Mouse (Mus musculus) MEL (cell line): ENCODE results near the gene Slc17a7. TPM values are rescaled to one million over a fixed set of nuclear protein-coding genes. Genes with fewer than 3 reads are reported as not detected.
"Not testable (repeated sequence)": the region's sequence is repeated elsewhere in the genome, so short reads cannot be mapped to it uniquely, and the experiment has no call there.

ENCODE experiments used
- DNase-seq: peaks from one replicate; pipeline ENCODE4 v3.0.0; 2011; ENCODE audit warnings: low read depth, low spot score
- H3K27ac ChIP-seq: 2 replicates; pipeline ENCODE4 v1.5.1; 2012; ENCODE audit warnings: low read depth, mild to moderate bottlenecking, control low read depth, low read length, moderate library complexity; ENCODE audit not compliant: control insufficient read depth
- H3K27me3 ChIP-seq, 2 experiments: fragments of 150-350 bp in 1 of 2; sonication (generic) in 1 of 2; 2 replicates each; pipeline ENCODE4 v1.6.1; 2012; ENCODE audit warnings: low read length in 2 of 2, mild to moderate bottlenecking in 2 of 2, improper control_type of control experiment in 1 of 2, moderate library complexity in 1 of 2; ENCODE audit not compliant: insufficient read depth in 2 of 2, control insufficient read depth in 1 of 2
- H3K36me3 ChIP-seq, 2 experiments: 2 replicates each; pipeline ENCODE4 v1.6.1; 2012 to 2014; ENCODE audit warnings: low read length in 2 of 2, improper control_type of control experiment in 1 of 2, inconsistent platforms in 1 of 2, mild to moderate bottlenecking in 1 of 2; ENCODE audit not compliant: insufficient read depth in 2 of 2, control insufficient read depth in 1 of 2
- H3K4me1 ChIP-seq, 2 experiments: fragments of 150-350 bp in 1 of 2; sonication (generic) in 1 of 2; 2 replicates each; pipeline ENCODE4 v1.6.1; 2012; ENCODE audit warnings: low read length in 2 of 2, improper control_type of control experiment in 1 of 2, mild to moderate bottlenecking in 1 of 2; ENCODE audit not compliant: insufficient read depth in 2 of 2, control insufficient read depth in 1 of 2
- H3K4me3 ChIP-seq, 2 experiments: fragments of 150-350 bp in 1 of 2; sonication (generic) in 1 of 2; 2 replicates each; pipeline ENCODE4 v1.5.1; 2012; ENCODE audit warnings: low read depth in 2 of 2, low read length in 2 of 2, mild to moderate bottlenecking in 2 of 2, moderate library complexity in 2 of 2, control low read depth in 1 of 2, improper control_type of control experiment in 1 of 2; ENCODE audit not compliant: control insufficient read depth in 1 of 2, insufficient read depth in 1 of 2
- H3K79me2 ChIP-seq: 2 replicates; pipeline ENCODE4 v1.6.1; 2012; ENCODE audit warnings: mild to moderate bottlenecking, low read length, moderate library complexity; ENCODE audit not compliant: control insufficient read depth, poor library complexity, insufficient read depth
- H3K9ac ChIP-seq: 2 replicates; pipeline ENCODE4 v1.6.1; 2012; ENCODE audit warnings: low read depth, mild to moderate bottlenecking, control low read depth, low read length, moderate library complexity; ENCODE audit not compliant: control insufficient read depth, poor library complexity, severe bottlenecking
- H3K9me3 ChIP-seq: fragments of 150-350 bp; sonication (generic); replicated peaks from 2 replicates; pipeline ENCODE4 v1.6.1; 2012; ENCODE audit warnings: mild to moderate bottlenecking, low read length, improper control_type of control experiment, moderate library complexity; ENCODE audit not compliant: insufficient read depth
- CHD1 ChIP-seq: IDR thresholded peaks from 2 replicates; pipeline ENCODE4 v1.6.1; 2012; ENCODE audit warnings: low read depth, mild to moderate bottlenecking, inconsistent platforms, low read length, improper control_type of control experiment
- E2F4 ChIP-seq: IDR thresholded peaks from 2 replicates; pipeline ENCODE4 v1.6.1; 2011; ENCODE audit warnings: low read depth, low read length, improper control_type of control experiment, borderline replicate concordance
- ELF1 ChIP-seq: IDR thresholded peaks from 2 replicates; pipeline ENCODE4 v1.6.1; 2014; ENCODE audit warnings: low read depth, mild to moderate bottlenecking, inconsistent platforms, low read length, improper control_type of control experiment, moderate library complexity
- ETS1 ChIP-seq: IDR thresholded peaks from 2 replicates; pipeline ENCODE4 v1.6.1; 2012; ENCODE audit warnings: low read depth, mild to moderate bottlenecking, inconsistent platforms, low read length, improper control_type of control experiment, moderate library complexity
- HCFC1 ChIP-seq: IDR thresholded peaks from 2 replicates; pipeline ENCODE4 v1.6.1; 2012; ENCODE audit warnings: low read depth, mild to moderate bottlenecking, inconsistent platforms, low read length, improper control_type of control experiment, moderate library complexity
- MAX ChIP-seq: IDR thresholded peaks from 2 replicates; pipeline ENCODE4 v1.6.1; 2011; ENCODE audit warnings: low read length, improper control_type of control experiment
- MAZ ChIP-seq: IDR thresholded peaks from 2 replicates; pipeline ENCODE4 v1.6.1; 2012; ENCODE audit warnings: low read depth, mild to moderate bottlenecking, inconsistent platforms, low read length, improper control_type of control experiment
- MEF2A ChIP-seq: IDR thresholded peaks from 2 replicates; pipeline ENCODE4 v1.6.1; 2014; ENCODE audit warnings: low read depth, mild to moderate bottlenecking, inconsistent platforms, low read length, improper control_type of control experiment; ENCODE audit not compliant: poor library complexity, insufficient replicate concordance, severe bottlenecking; ENCODE audit errors: extremely low read depth
- MYB ChIP-seq: IDR thresholded peaks from 2 replicates; pipeline ENCODE4 v1.6.1; 2011; ENCODE audit warnings: mild to moderate bottlenecking, low read depth, low read length, improper control_type of control experiment
- NRF1 ChIP-seq: IDR thresholded peaks from 2 replicates; pipeline ENCODE4 v1.6.1; 2014; ENCODE audit warnings: low read depth, mild to moderate bottlenecking, inconsistent platforms, low read length, improper control_type of control experiment, moderate library complexity; ENCODE audit not compliant: poor library complexity, insufficient read depth, severe bottlenecking
- POLR2A ChIP-seq, 2 experiments: IDR thresholded peaks; 2 replicates each; pipeline ENCODE4 v1.6.1; 2011 to 2012; ENCODE audit warnings: low read length in 2 of 2, mild to moderate bottlenecking in 2 of 2, control low read depth in 1 of 2, improper control_type of control experiment in 1 of 2, low read depth in 1 of 2, moderate library complexity in 1 of 2; ENCODE audit not compliant: control insufficient read depth in 1 of 2, insufficient read depth in 1 of 2, poor library complexity in 1 of 2
- POLR2AphosphoS2 ChIP-seq: IDR thresholded peaks from 2 replicates; pipeline ENCODE4 v1.6.1; 2011; ENCODE audit warnings: low read length, improper control_type of control experiment
- POLR2AphosphoS5 ChIP-seq: IDR thresholded peaks from 2 replicates; pipeline ENCODE4 v1.6.1; 2012; ENCODE audit warnings: low read depth, borderline replicate concordance, mild to moderate bottlenecking, inconsistent platforms, low read length, moderate library complexity, mixed read lengths
- TAL1 ChIP-seq: IDR thresholded peaks from 2 replicates; pipeline ENCODE4 v1.6.1; 2012; ENCODE audit warnings: mild to moderate bottlenecking, inconsistent platforms, low read length, moderate library complexity, mixed read lengths
- TBP ChIP-seq: IDR thresholded peaks from 2 replicates; pipeline ENCODE4 v1.8.0; 2011; ENCODE audit warnings: low read depth, low read length, improper control_type of control experiment
- TCF12 ChIP-seq: IDR thresholded peaks from 2 replicates; pipeline ENCODE4 v1.6.1; 2014; ENCODE audit warnings: low read depth, mild to moderate bottlenecking, inconsistent platforms, low read length, improper control_type of control experiment, moderate library complexity
- UBTF ChIP-seq: IDR thresholded peaks from 2 replicates; pipeline ENCODE4 v1.6.1; 2012; ENCODE audit warnings: low read depth, mild to moderate bottlenecking, inconsistent platforms, low read length, improper control_type of control experiment, moderate library complexity, borderline replicate concordance; ENCODE audit not compliant: insufficient read depth
- USF2 ChIP-seq, 2 experiments: IDR thresholded peaks; 2 replicates each; pipeline ENCODE4 v1.6.1; 2011 to 2012; ENCODE audit warnings: improper control_type of control experiment in 2 of 2, low read length in 2 of 2, borderline replicate concordance in 1 of 2, inconsistent platforms in 1 of 2, low read depth in 1 of 2, mild to moderate bottlenecking in 1 of 2; ENCODE audit not compliant: insufficient read depth in 1 of 2
- polyA plus RNA-seq, 2 experiments: library from polyadenylated mRNA; stranded (reverse) in 1 of 2; unstranded in 1 of 2; fragments of >175 nt in 1 of 2; fragments of >200 nt in 1 of 2; gene quantifications; 2 replicates each; pipeline versions ENCODE4 v1.2.1 to v1.2.4; 2012; ENCODE audit warnings: low replicate concordance in 2 of 2, low read depth in 1 of 2; ENCODE audit not compliant: insufficient read length in 2 of 2, insufficient read depth in 1 of 2, missing spikeins in 1 of 2
- total RNA-seq: library from RNA; depleted of rRNA; stranded (reverse); fragments of 300-350 nt; gene quantifications from 2 replicates; pipeline ENCODE4 v1.2.3, GENCODE M21; 2012

Gene Slc17a7
- total and polyA plus RNA-seq, 3 experiments: 0.23 to 1.0 TPM; not detected in 1

GRCm38 (mm10) chr7:45125144-45125600 lies 38.6 kb upstream of the Slc17a7 start:
- peak; percentile 90 for DNase-seq
- H3K27ac ChIP-seq: peak overlapping the region; percentile 93
- H3K9ac ChIP-seq: peak overlapping the region; percentile 97
- TF ChIP-seq POLR2A (IDR thresholded peaks at IDR 0.05; ENCODE audit: control insufficient read depth in 1 of 2, insufficient read depth in 1 of 2, low read depth in 1 of 2, low read length in 2 of 2, poor library complexity in 1 of 2) (peak in 1 of 2 experiments; percentile 26; a peak in 2 of 4 replicates), MEF2A (no peak), TBP (peak; percentile 89), TCF12 (no peak), ELF1 (no peak), ETS1 (no peak), MYB (no peak), TAL1 (no peak), CHD1 (no peak)
- H3K4me3 ChIP-seq: peak overlapping the region; percentile 87 to 91; a peak in 3 of 4 replicates
- peaks cover 14 to 19% of the 10 kb centered on the region in 2 experiments for H3K36me3 ChIP-seq
- H3K4me1 ChIP-seq: peaks cover 0 to 25% of the 10 kb centered on the region in 2 experiments; a peak in 2 of 4 replicates
- H3K27me3 ChIP-seq: no peaks in the 10 kb centered on the region
- H3K9me3 ChIP-seq: no peaks in the 10 kb centered on the region
- peaks cover 68% of the 10 kb centered on the region for H3K79me2 ChIP-seq

DNA sequence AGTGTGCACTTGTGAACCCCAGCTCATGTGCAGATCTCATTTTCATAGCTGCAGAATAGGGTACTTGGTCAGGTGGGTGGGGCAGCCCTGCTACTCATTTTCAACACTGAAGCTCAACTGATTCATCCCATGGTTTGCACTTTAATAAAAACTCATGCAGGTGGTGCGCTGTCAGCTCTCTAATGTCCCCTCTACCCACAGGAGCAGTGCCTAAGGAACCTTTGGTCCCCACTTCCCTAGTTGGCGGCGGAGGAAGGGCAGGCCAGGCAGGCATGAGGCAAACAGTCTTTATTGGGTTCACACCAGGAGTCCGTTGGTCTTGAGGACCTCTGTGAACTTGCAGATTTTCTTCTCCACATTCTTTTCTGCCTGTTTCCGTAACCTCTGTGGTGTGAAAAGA lies 38.1 kb upstream of the Slc17a7 start:
- peak overlapping the region; percentile 87 to 91 for H3K4me3 ChIP-seq
- not testable (repeated sequence) for H3K27me3 ChIP-seq, DNase-seq, H3K9me3 ChIP-seq
- H3K79me2 ChIP-seq: peaks cover 69% of the 10 kb centered on the region
- H3K36me3 ChIP-seq: peaks cover 14 to 23% of the 10 kb centered on the region in 2 experiments
- peaks cover 0 to 26% of the 10 kb centered on the region in 2 experiments; a peak in 2 of 4 replicates for H3K4me1 ChIP-seq
- peak overlapping the region; percentile 97 for H3K9ac ChIP-seq
- peak overlapping the region; percentile 93 for H3K27ac ChIP-seq

- Histone ChIP-seq H3K9me3 (no peaks in the 10 kb centered on the region), H3K27me3 (no peaks in the 10 kb centered on the region), H3K79me2 (peaks cover 69% of the 10 kb centered on the region), H3K4me1 (peaks cover 0 to 20% of the 10 kb centered on the region in 2 experiments; a peak in 2 of 4 replicates), H3K9ac (peak overlapping the region; percentile 97), H3K27ac (peak overlapping the region; percentile 93), H3K36me3 (peaks cover 14 to 23% of the 10 kb centered on the region in 2 experiments), H3K4me3 (peak overlapping the region; percentile 87 to 91)
- TF ChIP-seq POLR2A (IDR thresholded peaks at IDR 0.05; ENCODE audit: control insufficient read depth in 1 of 2, insufficient read depth in 1 of 2, low read depth in 1 of 2, low read length in 2 of 2, poor library complexity in 1 of 2) (peak in 1 of 2 experiments; percentile 25; a peak in 2 of 4 replicates), MAX (no peak), USF2 (IDR thresholded peaks at IDR 0.05; ENCODE audit: borderline replicate concordance in 1 of 2, insufficient read depth in 1 of 2, low read depth in 1 of 2, low read length in 2 of 2) (0 out of 4 replicates have a peak, but pooled peaks of 1 of the 2 experiments have one; percentile 17), HCFC1 (no peak), NRF1 (no peak), POLR2AphosphoS2 (no peak), UBTF (no peak), POLR2AphosphoS5 (no peak), E2F4 (no peak), MAZ (no peak)
- peak; percentile 52 for DNase-seq
These were observed 37.5 kb upstream of the Slc17a7 start for GRCm38 (mm10) chr7:45126147-45126843.
